Mouse (Mus musculus): Measurements from ENCODE around the gene Map4k2.

The Map4k2 gene

GRCm38 (mm10) chr19:6346023-6346422 lies 5.1 kb downstream of the Map4k2 start:
- DNase-seq (ENCODE audit: low read depth, low spot score) = no peak

- DNase-seq (ENCODE audit: low read depth, low spot score) = no peak
Measured at GRCm38 (mm10) chr19:6346661-6347060, 5.7 kb downstream of the Map4k2 start.

- no peak for DNase-seq (ENCODE audit: low read depth, low spot score)
Measured at GRCm38 (mm10) chr19:6347615-6348014, 6.7 kb downstream of the Map4k2 start.

GRCm38 (mm10) chr19:6348717-6349116 lies 7.8 kb downstream of the Map4k2 start:
- DNase-seq (ENCODE audit: low read depth, low spot score) = no peak

- DNase-seq (ENCODE audit: low read depth, low spot score) = no peak
Measured at GRCm38 (mm10) chr19:6349215-6349983, 8.5 kb downstream of the Map4k2 start.

GRCm38 (mm10) chr19:6351431-6352106 lies 10.6 kb downstream of the Map4k2 start:
- no peak for DNase-seq (ENCODE audit: low read depth, low spot score)

- no peak for DNase-seq (ENCODE audit: low read depth, low spot score)
Measured at GRCm38 (mm10) chr19:6352107-6352505, 11.2 kb downstream of the Map4k2 start.

- no peak for DNase-seq (ENCODE audit: low read depth, low spot score)
Measured at GRCm38 (mm10) chr19:6354030-6354429, 13.1 kb downstream of the Map4k2 start.

- DNase-seq (ENCODE audit: low read depth, low spot score) = no peak
Measured at GRCm38 (mm10) chr19:6361291-6361690, 20.4 kb downstream of the Map4k2 start.

GRCm38 (mm10) chr19:6363091-6363410 lies 22.1 kb downstream of the Map4k2 start:
- DNase-seq (ENCODE audit: low read depth, low spot score) = no peak

GRCm38 (mm10) chr19:6363411-6364240 lies 22.7 kb downstream of the Map4k2 start, which contains the start of gene Sf1:
Gene Sf1 (plus strand): TSS chr19:6363690.
- DNase-seq (ENCODE audit: low read depth, low spot score) = peak; percentile 98

- peak; percentile 78 for DNase-seq (ENCODE audit: low read depth, low spot score)
Measured at GRCm38 (mm10) chr19:6364317-6364725, 23.4 kb downstream of the Map4k2 start.

GRCm38 (mm10) chr19:6364842-6365241 lies 23.9 kb downstream of the Map4k2 start:
- DNase-seq (ENCODE audit: low read depth, low spot score) = no peak

GRCm38 (mm10) chr19:6370175-6370574 lies 29.2 kb downstream of the Map4k2 start:
- DNase-seq (ENCODE audit: low read depth, low spot score) = no peak

- DNase-seq (ENCODE audit: low read depth, low spot score) = no peak
Measured at GRCm38 (mm10) chr19:6372433-6372832, 31.5 kb downstream of the Map4k2 start.

GRCm38 (mm10) chr19:6373539-6374400 lies 32.8 kb downstream of the Map4k2 start:
- DNase-seq (ENCODE audit: low read depth, low spot score) = peak; percentile 48

GRCm38 (mm10) chr19:6374571-6374970 lies 33.6 kb downstream of the Map4k2 start:
- DNase-seq (ENCODE audit: low read depth, low spot score) = no peak

- DNase-seq (ENCODE audit: low read depth, low spot score) = no peak
Measured at GRCm38 (mm10) chr19:6375423-6376254, 34.7 kb downstream of the Map4k2 start.

- DNase-seq (ENCODE audit: low read depth, low spot score) = no peak
Measured at GRCm38 (mm10) chr19:6376255-6376564, 35.3 kb downstream of the Map4k2 start.

- DNase-seq (ENCODE audit: low read depth, low spot score) = no peak
Measured at GRCm38 (mm10) chr19:6376643-6377042, 35.7 kb downstream of the Map4k2 start.
